Comparison of ENCODE assay signal across 19 mouse cellular contexts in genomic region chr9:50876287-50876686, GRCm38 (mm10). TPM values are rescaled to one million over a fixed set of nuclear protein-coding genes. Genes with fewer than 3 reads are reported as not detected.
A peak's percentile ranks its signal among the peaks of the same experiment; 100 is the strongest.
DNase-seq lines count a peak whose midpoint lies in the region; ATAC-seq lines count a peak whose summit lies in the region.
"Had no signal": no experiment of that assay in that cellular context is flagged by ENCODE, and none has a peak within 500 bp of the region (broad histone marks: within the 10 kb centered on the region; RNA-seq: fewer than 3 reads in every experiment).

No protein-coding gene starts in this region.

- no peak overlapping the region for H3K27ac ChIP-seq in kidney, embryonic 14.5 days (ENCODE audit: low read depth, low read length)
- H3K27ac ChIP-seq: embryonic facial prominence, embryonic 15.5 days; forebrain, embryonic 15.5 days; heart, embryonic 10.5 days; hindbrain, embryonic 15.5 days; limb, embryonic 15.5 days had no signal

- H3K27me3 ChIP-seq in kidney, embryonic 14.5 days (ENCODE audit: control insufficient read depth, insufficient read depth, low read length), result no peaks in the 10 kb centered on the region
- H3K27me3 ChIP-seq: embryonic facial prominence, embryonic 15.5 days; forebrain, embryonic 15.5 days; hindbrain, embryonic 15.5 days; limb, embryonic 15.5 days had no signal

- peak; percentile 88 to 90 for DNase-seq in kidney, adult 8-10 months
- peak; percentile 82 for DNase-seq in adrenal gland, postnatal 10 days
- peak; percentile 62 for DNase-seq in adrenal gland, postnatal 25 days
- peak; percentile 88 to 93 for DNase-seq in kidney, postnatal 25 days
- DNase-seq in thymus, postnatal 25 days, result no peak
- DNase-seq in urinary bladder, postnatal 14 days (ENCODE audit: low spot score), result no peak
- DNase-seq: cerebellum, adult 9-10 months; gastrocnemius, postnatal 10 days; heart, postnatal 4 days; left cerebral cortex, postnatal 4 days; lung, adult 18-20 months; lung, postnatal 14 days had no signal

- H3K36me3 ChIP-seq in kidney, embryonic 14.5 days (ENCODE audit: control insufficient read depth, insufficient read depth, low read length), result peaks cover 81% of the 10 kb centered on the region

- H3K4me1 ChIP-seq in kidney, embryonic 14.5 days (ENCODE audit: control insufficient read depth, insufficient read depth, low read length), result no peaks in the 10 kb centered on the region
- H3K4me1 ChIP-seq: embryonic facial prominence, embryonic 15.5 days; forebrain, embryonic 15.5 days; hindbrain, embryonic 15.5 days; limb, embryonic 15.5 days had no signal

- H3K9me3 ChIP-seq in kidney, embryonic 14.5 days (ENCODE audit: control insufficient read depth, low read length), result no peaks in the 10 kb centered on the region
- H3K9me3 ChIP-seq: embryonic facial prominence, embryonic 15.5 days; forebrain, embryonic 15.5 days; heart, embryonic 10.5 days; hindbrain, embryonic 15.5 days; limb, embryonic 15.5 days had no signal

- H3K4me3 ChIP-seq in kidney, embryonic 14.5 days (ENCODE audit: low read length), result no peak overlapping the region
- H3K4me3 ChIP-seq: embryonic facial prominence, embryonic 15.5 days; forebrain, embryonic 15.5 days; heart, embryonic 10.5 days; hindbrain, embryonic 15.5 days; limb, embryonic 15.5 days had no signal

- 97% methylated on average over 3 of the region's 3 CpGs for WGBS in kidney, embryonic 14.5 days

- H3K4me2 ChIP-seq in kidney, embryonic 14.5 days (replicated peaks; ENCODE audit: low read depth, low read length), result no peak overlapping the region
- H3K4me2 ChIP-seq: embryonic facial prominence, embryonic 15.5 days; forebrain, embryonic 15.5 days; hindbrain, embryonic 15.5 days; limb, embryonic 15.5 days; midbrain, embryonic 11.5 days had no signal

- no peak for ATAC-seq in kidney, embryonic 14.5 days (ENCODE audit: low FRiP score, low TSS enrichment)
- ATAC-seq: forebrain, embryonic 15.5 days had no signal

- no peak overlapping the region for H3K9ac ChIP-seq in kidney, embryonic 14.5 days (ENCODE audit: low read depth, low read length)
- H3K9ac ChIP-seq: embryonic facial prominence, embryonic 15.5 days; forebrain, embryonic 15.5 days; hindbrain, embryonic 15.5 days; limb, embryonic 15.5 days had no signal

RNA-seq across cellular contexts. Expression of gene Ppp2r1b, which starts 31.2 kb away (rescaled TPM):
- 43.1 and 89.4 TPM in 2 replicates for polyA plus RNA-seq in kidney, embryonic 14.5 days (2014; fragmentation: Nextera tagmentation; extraction: Ambion mirVana)
- 10 to 100 TPM; 35.1 to 36.5 TPM for total RNA-seq in adrenal gland, postnatal 10 days (2021)
- total RNA-seq in adrenal gland, postnatal 25 days (2021), result 28.4 and 29.6 TPM in 2 replicates

Comparison
In these comparisons a context has a peak if more than half of its experiments do, and no peak if none do; other contexts are left out.
1. DNase-seq: peak in kidney, adult 8-10 months (2 of 2), adrenal gland, postnatal 10 days (single experiment), adrenal gland, postnatal 25 days (single experiment) and kidney, postnatal 25 days (2 of 2); none in thymus, postnatal 25 days (single experiment) and urinary bladder, postnatal 14 days (single experiment).